Mouse (Mus musculus): ENCODE data around the gene 1500015O10Rik. TPM values are rescaled to one million over a fixed set of nuclear protein-coding genes. Genes with fewer than 3 reads are reported as not detected.

1500015O10Rik gene
- polyA plus RNA-seq, 1 experiment from 2014 or later = 2.0 TPM

DNA sequence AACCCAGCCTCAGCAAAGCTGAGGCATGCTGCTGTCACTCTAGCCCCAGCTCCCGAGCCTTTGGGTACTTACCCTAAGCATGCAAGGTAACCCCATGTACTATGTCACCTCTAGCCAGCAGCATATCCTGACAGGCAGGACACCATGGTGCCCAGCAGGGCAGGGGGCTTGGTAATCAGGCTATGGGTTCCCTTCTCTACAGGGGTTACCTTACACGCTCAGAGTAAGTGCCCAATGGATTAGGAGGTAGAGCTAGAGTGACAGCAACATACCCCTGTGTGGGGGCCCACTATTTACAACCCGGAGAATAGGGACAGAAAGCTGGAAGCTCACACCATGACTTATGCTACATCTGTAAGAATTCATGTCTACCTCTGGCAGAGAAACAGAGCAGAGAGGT is 39.6 kb downstream of the 1500015O10Rik start:
- no peaks in the 10 kb centered on the region for H3K27me3 ChIP-seq
- ATAC-seq (no peak), DNase-seq (ENCODE audit: low read depth, low spot score) (no peak)
- in situ Hi-C loops (cut with MboI; ENCODE audit: low pct_unique_long_range_greater_than_20kb) = no loop called here
- POLR2A ChIA-PET = no interaction called here
- CTCF ChIA-PET = interaction anchor here (1.0 to 1.3 kb wide), 3 partner anchors 11 to 36 kb away, joined by 3 to 4 read pairs (median 3); no protein-coding TSS in a partner anchor
- no peak for TF ChIP-seq CTCF (IDR thresholded peaks at IDR 0.05)

DNA sequence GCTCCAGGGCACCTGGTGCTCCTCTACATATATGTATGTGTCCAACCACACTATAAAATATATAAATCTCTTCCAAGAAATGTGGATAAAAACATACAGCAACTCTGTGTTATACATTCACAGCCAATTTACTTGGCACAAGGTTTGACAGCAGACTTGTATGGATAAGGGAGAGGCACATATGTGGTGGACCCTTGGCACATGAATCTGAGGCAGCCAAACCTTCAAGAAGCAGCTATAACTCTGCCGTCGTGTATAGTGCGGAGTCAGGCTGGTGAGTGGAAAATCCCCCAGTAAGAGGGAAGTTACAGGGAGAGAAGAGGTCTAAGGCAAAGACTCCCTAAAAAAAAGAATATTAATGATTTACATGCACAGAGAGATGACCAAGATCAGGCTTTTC is 42.3 kb downstream of the 1500015O10Rik start:
- H3K27me3 ChIP-seq = no peaks in the 10 kb centered on the region
- ChIA-PET CTCF (interaction anchor here (1.2 to 1.3 kb wide), 2 partner anchors 13 to 16 kb away, joined by 3 to 4 read pairs; no protein-coding TSS in a partner anchor), POLR2A (no interaction called here)
- in situ Hi-C loops (cut with MboI; ENCODE audit: low pct_unique_long_range_greater_than_20kb) = no loop called here
- TF ChIP-seq CTCF (IDR thresholded peaks at IDR 0.05) = no peak
- ATAC-seq = no peak
- no peak for DNase-seq (ENCODE audit: low read depth, low spot score)

DNA sequence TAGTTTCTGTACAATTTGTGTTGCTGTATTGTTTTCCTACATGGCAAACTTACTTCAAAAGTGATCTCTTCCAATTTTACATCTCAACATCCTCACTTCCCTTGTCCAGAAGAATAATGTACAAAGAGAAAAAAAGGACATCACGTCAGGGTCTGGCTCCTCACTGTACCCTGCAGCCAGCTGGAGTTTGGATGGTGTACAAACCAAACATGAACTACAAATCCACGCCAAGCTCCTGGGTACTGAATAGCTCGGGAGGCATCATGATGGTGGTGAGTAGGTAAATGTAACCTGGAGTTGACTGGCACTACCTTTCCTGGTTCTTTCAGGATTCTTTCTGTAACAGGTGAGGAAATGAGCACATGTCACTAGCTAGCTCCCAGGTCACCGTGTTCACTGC is 43.7 kb downstream of the 1500015O10Rik start:
- DNase-seq (ENCODE audit: low read depth, low spot score) (no peak), ATAC-seq (no peak)
- in situ Hi-C loops (cut with MboI; ENCODE audit: low pct_unique_long_range_greater_than_20kb) = no loop called here
- CTCF ChIA-PET = no interaction called here
- no peaks in the 10 kb centered on the region for H3K27me3 ChIP-seq
- no peak for TF ChIP-seq CTCF (IDR thresholded peaks at IDR 0.05)
- POLR2A ChIA-PET = no interaction called here

DNA sequence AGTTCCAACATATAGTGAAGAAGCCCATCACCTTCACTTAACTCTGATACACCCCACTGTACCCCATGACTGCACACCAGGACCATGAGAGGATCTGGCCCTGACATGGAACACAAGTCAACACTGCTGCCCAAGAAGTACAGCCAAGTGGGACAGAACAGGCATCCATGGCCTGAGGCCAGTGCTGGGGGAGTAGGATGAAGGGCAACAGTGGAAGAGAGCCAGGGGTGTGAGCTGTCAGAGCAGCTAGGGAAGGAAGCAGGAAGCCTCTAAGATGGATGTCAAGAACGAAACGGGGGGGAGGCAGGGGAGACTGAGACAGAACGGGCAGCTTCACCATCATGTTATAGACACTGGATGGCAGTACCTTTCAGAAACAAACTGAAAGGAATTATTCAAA is 45.7 kb downstream of the 1500015O10Rik start:
- POLR2A ChIA-PET = no interaction called here
- CTCF ChIA-PET = interaction anchor here (0.9 to 1.4 kb wide), 2 partner anchors 12 to 49 kb away, joined by 3 read pairs; no protein-coding TSS in a partner anchor
- no peaks in the 10 kb centered on the region for H3K27me3 ChIP-seq
- in situ Hi-C loops (cut with MboI; ENCODE audit: low pct_unique_long_range_greater_than_20kb) = no loop called here
- DNase-seq (ENCODE audit: low read depth, low spot score) (no peak), ATAC-seq (no peak)
- TF ChIP-seq CTCF (IDR thresholded peaks at IDR 0.05) = no peak

DNA sequence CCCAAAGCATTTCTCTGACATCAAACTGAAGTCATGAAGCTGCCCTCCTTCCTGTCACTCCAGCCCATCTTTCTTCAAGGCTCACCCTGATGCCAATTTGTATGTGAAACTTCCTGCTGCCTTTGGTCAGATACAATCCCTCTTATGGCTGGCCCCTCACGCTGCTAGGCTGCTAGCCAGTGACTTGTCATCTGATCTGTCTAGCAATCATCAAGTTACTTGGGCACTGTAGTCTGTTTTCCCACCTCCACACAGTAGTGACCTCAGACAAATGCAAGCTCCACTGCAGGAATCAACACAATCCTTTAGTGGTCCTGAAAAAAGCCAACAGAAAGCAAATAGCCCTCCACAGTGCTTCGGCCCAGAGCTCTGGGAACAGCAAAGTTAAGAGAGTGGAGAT is 50.8 kb downstream of the 1500015O10Rik start:
- H3K27me3 ChIP-seq = no peaks in the 10 kb centered on the region
- in situ Hi-C loops (cut with MboI; ENCODE audit: low pct_unique_long_range_greater_than_20kb) = no loop called here
- CTCF ChIA-PET = interaction anchor here (0.9 to 1.9 kb wide), 6 partner anchors 10 to 46 kb away, joined by 3 to 5 read pairs (median 4); partner anchors contain the start of gene Uxs1
- no peak for DNase-seq (ENCODE audit: low read depth, low spot score)
- POLR2A ChIA-PET = no interaction called here
- no peak for TF ChIP-seq CTCF (IDR thresholded peaks at IDR 0.05)
- no peak for ATAC-seq

DNA sequence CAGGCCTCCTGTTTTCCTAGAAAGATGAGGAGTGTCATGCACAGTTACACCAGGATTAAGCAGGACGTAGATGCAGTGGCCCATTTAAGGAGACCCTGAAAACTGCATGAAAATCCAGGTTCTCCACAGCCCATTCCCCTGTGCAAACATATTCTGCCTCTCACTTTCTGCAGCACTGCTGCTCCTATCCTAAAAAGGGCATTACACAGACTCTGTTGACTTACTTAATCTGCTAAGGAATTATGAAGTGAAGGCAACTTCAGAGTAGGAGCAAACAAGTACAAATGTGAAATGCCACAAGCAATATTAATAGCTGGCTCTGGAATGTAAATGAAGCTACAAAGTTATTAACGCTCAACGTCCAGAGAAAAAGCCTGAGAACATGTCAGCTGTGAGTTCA is 51.3 kb downstream of the 1500015O10Rik start:
- TF ChIP-seq CTCF (IDR thresholded peaks at IDR 0.05) = no peak
- no peak for ATAC-seq
- H3K27me3 ChIP-seq = no peaks in the 10 kb centered on the region
- POLR2A ChIA-PET = no interaction called here
- CTCF ChIA-PET = interaction anchor here (1.0 to 1.9 kb wide), 4 partner anchors 11 to 45 kb away, joined by 3 to 5 read pairs (median 4); partner anchors contain the start of gene Uxs1
- DNase-seq (ENCODE audit: low read depth, low spot score) = no peak
- in situ Hi-C loops (cut with MboI; ENCODE audit: low pct_unique_long_range_greater_than_20kb) = no loop called here

DNA sequence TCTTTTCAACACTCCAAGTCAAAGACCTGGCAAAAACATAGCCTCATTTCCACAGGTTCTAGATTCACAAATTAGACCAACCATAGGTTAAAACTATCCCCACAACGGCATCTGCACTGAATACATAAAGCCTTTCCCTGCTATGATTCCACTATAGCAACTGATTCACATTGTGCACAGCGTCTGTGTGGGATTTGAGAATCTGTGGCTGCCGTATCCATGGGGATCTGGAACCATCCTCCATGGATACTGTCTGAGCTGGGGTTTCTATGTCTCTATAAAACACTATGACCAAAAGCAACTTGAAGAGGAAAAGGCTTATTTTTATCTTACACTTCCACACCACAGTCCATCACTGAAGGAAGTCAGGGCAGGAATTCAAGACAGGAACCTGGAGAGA is 52.3 kb downstream of the 1500015O10Rik start:
- no peak for TF ChIP-seq CTCF (IDR thresholded peaks at IDR 0.05)
- CTCF ChIA-PET = interaction anchor here (1.9 kb wide), 1 partner anchor 44 kb away, joined by 4 read pairs; the partner anchor contains the start of gene Uxs1
- POLR2A ChIA-PET = no interaction called here
- no peak for ATAC-seq
- in situ Hi-C loops (cut with MboI; ENCODE audit: low pct_unique_long_range_greater_than_20kb) = no loop called here
- DNase-seq (ENCODE audit: low read depth, low spot score) = no peak
- no peaks in the 10 kb centered on the region for H3K27me3 ChIP-seq

DNA sequence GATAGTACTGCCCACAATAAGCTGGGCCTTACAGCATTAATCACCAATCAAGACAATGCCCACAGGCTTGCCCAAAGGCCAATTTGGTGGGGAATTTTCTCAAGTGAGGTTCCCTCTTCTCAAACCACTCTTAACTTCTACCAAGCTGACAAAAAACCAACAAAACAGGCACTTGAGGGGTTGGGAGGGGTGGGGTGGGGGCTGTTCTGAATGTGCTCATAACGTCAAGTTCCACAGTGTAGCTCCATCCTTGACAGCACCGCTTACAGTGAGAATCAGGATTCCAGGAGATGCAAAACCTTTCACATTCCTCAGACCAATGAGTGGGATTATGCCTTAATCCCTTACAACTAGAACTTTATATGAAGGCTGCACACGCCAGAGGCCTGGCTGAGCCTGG is 52.8 kb downstream of the 1500015O10Rik start:
- DNase-seq (ENCODE audit: low read depth, low spot score) (no peak), ATAC-seq (no peak)
- in situ Hi-C loops (cut with MboI; ENCODE audit: low pct_unique_long_range_greater_than_20kb) = no loop called here
- TF ChIP-seq CTCF (IDR thresholded peaks at IDR 0.05) = no peak
- CTCF ChIA-PET = no interaction called here
- POLR2A ChIA-PET = no interaction called here
- H3K27me3 ChIP-seq = no peaks in the 10 kb centered on the region

DNA sequence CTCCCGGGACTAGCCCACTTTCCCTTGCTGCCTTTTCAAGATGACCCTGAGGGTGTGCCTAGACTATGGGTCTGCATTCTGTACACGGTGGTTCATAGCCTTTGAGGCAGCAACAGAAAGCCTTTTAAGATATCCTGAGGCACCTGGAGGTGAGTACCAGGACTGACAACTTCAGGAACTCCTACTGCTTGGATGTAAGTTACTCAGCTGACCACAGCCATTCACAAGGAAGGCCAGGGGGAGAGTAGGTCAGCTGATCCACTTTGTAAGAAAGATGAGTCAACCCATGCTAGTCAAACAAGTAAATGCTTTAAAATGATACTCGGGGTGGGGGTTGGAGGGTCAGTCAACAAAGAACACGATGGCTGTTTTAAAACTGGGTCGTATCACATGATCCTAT is 54.9 kb downstream of the 1500015O10Rik start:
- DNase-seq (ENCODE audit: low read depth, low spot score) = no peak
- TF ChIP-seq CTCF (IDR thresholded peaks at IDR 0.05) = no peak
- in situ Hi-C loops (cut with MboI; ENCODE audit: low pct_unique_long_range_greater_than_20kb) = no loop called here
- ChIA-PET CTCF (interaction anchor here (0.9 to 1.0 kb wide), 2 partner anchors 11 to 16 kb away, joined by 3 to 5 read pairs; no protein-coding TSS in a partner anchor), POLR2A (no interaction called here)
- ATAC-seq = no peak
- H3K27me3 ChIP-seq = no peaks in the 10 kb centered on the region

DNA sequence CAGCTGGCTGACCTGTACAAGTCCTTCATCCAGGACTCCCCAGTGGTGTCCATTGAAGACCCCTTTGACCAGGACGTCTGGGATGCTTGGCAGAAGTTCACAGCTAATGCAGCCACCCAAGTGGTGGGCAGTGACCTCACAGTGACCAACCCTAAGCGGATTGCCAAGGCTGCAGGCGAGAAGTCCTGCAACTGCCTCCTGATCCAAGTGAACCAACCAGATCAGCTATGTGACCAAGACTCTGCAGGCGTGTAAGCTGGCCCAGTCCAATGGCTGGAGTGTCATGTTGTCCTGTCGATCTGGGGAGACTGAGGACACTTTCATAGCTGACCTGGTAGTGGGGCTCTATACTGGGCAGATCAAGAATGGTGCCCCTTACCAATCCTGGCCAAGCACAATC is 56.3 kb downstream of the 1500015O10Rik start:
- POLR2A ChIA-PET = no interaction called here

DNA sequence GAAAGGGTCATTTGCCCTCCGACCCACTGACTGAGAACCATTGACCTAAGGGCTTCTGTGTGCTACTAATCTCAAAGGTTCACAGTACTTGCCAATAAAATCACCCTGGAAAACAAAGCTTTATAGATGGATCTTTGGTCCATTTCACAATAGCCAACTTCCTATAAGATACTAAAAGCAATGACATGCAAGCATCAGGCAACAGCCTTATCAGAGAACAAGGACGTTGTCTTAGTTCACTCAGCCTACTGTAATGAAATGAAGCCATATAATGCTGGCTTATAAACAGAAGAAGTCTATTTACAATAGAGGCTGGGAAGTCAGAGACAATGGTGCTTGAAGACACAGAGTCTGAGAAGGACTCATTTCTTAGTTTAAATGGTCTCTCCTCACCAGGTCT is 59.4 kb downstream of the 1500015O10Rik start:
- H3K27me3 ChIP-seq = no peaks in the 10 kb centered on the region
- DNase-seq (ENCODE audit: low read depth, low spot score) (no peak), ATAC-seq (no peak)
- ChIA-PET CTCF (interaction anchor here (1.3 kb wide), 1 partner anchor 17 kb away, joined by 3 read pairs; no protein-coding TSS in a partner anchor), POLR2A (no interaction called here)
- in situ Hi-C loops (cut with MboI; ENCODE audit: low pct_unique_long_range_greater_than_20kb) = no loop called here
- TF ChIP-seq CTCF (IDR thresholded peaks at IDR 0.05) = no peak

More for the DNA sequence above, 56.3 kb downstream of the 1500015O10Rik start:
- in situ Hi-C loops (cut with MboI; ENCODE audit: low pct_unique_long_range_greater_than_20kb) = no loop called here
- TF ChIP-seq CTCF (IDR thresholded peaks at IDR 0.05) = no peak
- DNase-seq (ENCODE audit: low read depth, low spot score) (no peak), ATAC-seq (no peak)
- CTCF ChIA-PET = no interaction called here
- no peaks in the 10 kb centered on the region for H3K27me3 ChIP-seq

Other genes with a start within 250 kb of the 1500015O10Rik start
- 100 TPM for gene Uxs1, start 97.2 kb downstream of the 1500015O10Rik start, polyA plus RNA-seq (2021)
- 45.7 TPM for gene Tpp2, start 203.0 kb downstream of the 1500015O10Rik start, polyA plus RNA-seq (2021)